Mouse (Mus musculus): Measurements from ENCODE around the gene Gcnt1. TPM values are rescaled to one million over a fixed set of nuclear protein-coding genes. Genes with fewer than 3 reads are reported as not detected.

Gene Gcnt1
- polyA plus RNA-seq, 1 experiment = 0.12 TPM

DNA sequence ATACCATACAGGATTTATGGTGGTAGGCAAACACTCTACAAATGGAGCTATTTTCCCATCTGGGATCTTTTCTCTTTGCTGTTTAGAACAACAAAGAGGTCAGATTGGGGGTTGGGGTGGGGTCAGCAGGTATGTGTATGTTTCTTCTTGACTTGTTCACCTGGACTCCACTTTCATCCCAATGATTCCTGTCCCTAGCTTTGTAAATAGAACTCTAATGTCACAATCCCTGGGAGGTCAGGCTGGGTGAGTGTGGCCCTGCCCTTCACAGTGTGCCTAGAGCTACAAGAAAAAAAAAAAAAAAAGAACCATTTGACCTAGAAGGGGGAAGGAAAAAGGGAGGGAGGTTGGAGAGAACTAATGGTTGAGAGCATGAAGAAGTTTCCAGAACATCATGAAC, 35.9 kb upstream of the Gcnt1 start:
- Histone ChIP-seq H3K27me3 (ENCODE audit: control insufficient read depth, insufficient read depth, insufficient read length) (no peaks in the 10 kb centered on the region), H3K4me2 (ENCODE audit: low read depth) (no peak overlapping the region), H3K79me2 (ENCODE audit: control insufficient read depth, insufficient read depth) (no peaks in the 10 kb centered on the region), H3K36me3 (ENCODE audit: control insufficient read depth, insufficient read depth) (no peaks in the 10 kb centered on the region), H3ac (ENCODE audit: control insufficient read depth, insufficient read length) (no peak overlapping the region), H3K4me3 (no peak overlapping the region)
- TF ChIP-seq MYOG (IDR thresholded peaks at IDR 0.05; ENCODE audit: control insufficient read depth in 1 of 3, insufficient read depth in 1 of 3, insufficient read length in 2 of 3, low read depth in 2 of 3) = no peak
- no peak for TF ChIP-seq TCF12 (IDR thresholded peaks at IDR 0.05; ENCODE audit: insufficient read depth, poor library complexity, severe bottlenecking)

DNA sequence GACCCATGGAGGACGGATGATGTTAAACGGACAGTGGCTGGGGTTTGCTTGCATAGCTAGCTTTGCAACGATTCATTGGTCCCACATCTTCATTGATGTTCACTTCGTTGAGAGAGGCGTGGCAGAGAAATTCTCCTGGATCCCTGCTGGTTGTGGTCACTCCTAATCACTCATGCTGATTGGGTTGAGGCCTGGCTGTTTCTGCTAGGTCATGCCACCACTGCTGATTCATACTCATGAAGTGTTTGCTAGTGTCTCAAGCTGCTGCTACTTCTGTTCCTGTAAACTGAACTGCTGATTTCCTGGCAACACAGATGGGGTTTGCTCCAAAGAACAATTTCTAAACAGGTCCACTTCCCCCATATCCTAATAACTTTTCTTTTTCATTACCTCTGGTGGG, 34.2 kb upstream of the Gcnt1 start:
- H3K27me3 ChIP-seq (ENCODE audit: control insufficient read depth, insufficient read depth, insufficient read length) = no peaks in the 10 kb centered on the region
- no peaks in the 10 kb centered on the region for H3K79me2 ChIP-seq (ENCODE audit: control insufficient read depth, insufficient read depth)
- TF ChIP-seq MYOD1 (IDR thresholded peaks at IDR 0.05; ENCODE audit: control insufficient read depth in 1 of 3, insufficient read length in 2 of 3, low read depth in 2 of 3) (no peak), E2F4 (IDR thresholded peaks at IDR 0.05; ENCODE audit: insufficient read depth) (no peak), MYOG (IDR thresholded peaks at IDR 0.05; ENCODE audit: control insufficient read depth in 1 of 3, insufficient read depth in 1 of 3, insufficient read length in 2 of 3, low read depth in 2 of 3) (no peak), SRF (IDR thresholded peaks at IDR 0.05; ENCODE audit: control insufficient read depth, insufficient read length, low read depth) (no peak), MAX (IDR thresholded peaks at IDR 0.05; ENCODE audit: low read depth) (no peak), TCF3 (IDR thresholded peaks at IDR 0.05; ENCODE audit: insufficient read length, low read depth) (no peak), USF1 (IDR thresholded peaks at IDR 0.05; ENCODE audit: low read depth) (no peak), POLR2AphosphoS2 (IDR thresholded peaks at IDR 0.05; ENCODE audit: insufficient read length, low read depth) (no peak), TCF12 (IDR thresholded peaks at IDR 0.05; ENCODE audit: insufficient read depth, poor library complexity, severe bottlenecking) (no peak), POLR2A (IDR thresholded peaks at IDR 0.05; ENCODE audit: insufficient read length, low read depth) (no peak), CEBPB (IDR thresholded peaks at IDR 0.05; ENCODE audit: insufficient read depth, poor library complexity, severe bottlenecking) (no peak), REST (IDR thresholded peaks at IDR 0.05; ENCODE audit: insufficient read depth, insufficient read length) (no peak)
- no peaks in the 10 kb centered on the region for H3K36me3 ChIP-seq (ENCODE audit: control insufficient read depth, insufficient read depth)
- no peak overlapping the region for H3ac ChIP-seq (ENCODE audit: control insufficient read depth, insufficient read length)
- no peak overlapping the region for H3K4me3 ChIP-seq
- no peak overlapping the region for H3K4me2 ChIP-seq (ENCODE audit: low read depth)

DNA sequence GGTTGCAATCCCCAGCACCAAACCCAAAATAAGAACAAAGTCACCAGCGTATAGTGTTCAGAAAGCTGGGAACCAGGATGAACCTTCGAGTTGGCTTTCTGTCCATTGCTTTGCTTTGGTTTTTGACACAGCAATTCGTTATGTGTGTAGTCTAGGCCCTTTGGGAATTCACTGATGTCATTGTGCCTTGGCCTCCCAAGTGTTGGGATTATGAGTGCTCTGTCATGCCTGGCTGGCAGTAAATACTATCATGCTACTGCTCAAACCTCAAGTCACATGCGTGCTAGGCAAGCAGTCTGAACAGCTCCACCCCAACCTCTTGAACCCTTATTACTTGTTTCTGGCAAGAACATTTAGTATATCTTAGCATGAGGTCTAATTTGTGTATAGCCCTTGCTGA, 30.5 kb upstream of the Gcnt1 start:
- no peak overlapping the region for H3ac ChIP-seq (ENCODE audit: control insufficient read depth, insufficient read length)
- TF ChIP-seq CEBPB (IDR thresholded peaks at IDR 0.05; ENCODE audit: insufficient read depth, poor library complexity, severe bottlenecking) = no peak
- no peak for TF ChIP-seq TCF12 (IDR thresholded peaks at IDR 0.05; ENCODE audit: insufficient read depth, poor library complexity, severe bottlenecking)
- no peak for TF ChIP-seq TCF3 (IDR thresholded peaks at IDR 0.05; ENCODE audit: insufficient read length, low read depth)
- TF ChIP-seq E2F4 (IDR thresholded peaks at IDR 0.05; ENCODE audit: insufficient read depth) = no peak
- no peak for TF ChIP-seq USF1 (IDR thresholded peaks at IDR 0.05; ENCODE audit: low read depth)
- TF ChIP-seq MYOD1 (IDR thresholded peaks at IDR 0.05; ENCODE audit: control insufficient read depth in 1 of 3, insufficient read length in 2 of 3, low read depth in 2 of 3) = no peak
- no peak for TF ChIP-seq MAX (IDR thresholded peaks at IDR 0.05; ENCODE audit: low read depth)
- H3K4me2 ChIP-seq (ENCODE audit: low read depth) = no peak overlapping the region
- H3K36me3 ChIP-seq (ENCODE audit: control insufficient read depth, insufficient read depth) = no peaks in the 10 kb centered on the region
- H3K4me3 ChIP-seq = no peak overlapping the region
- H3K79me2 ChIP-seq (ENCODE audit: control insufficient read depth, insufficient read depth) = no peaks in the 10 kb centered on the region
- H3K27me3 ChIP-seq (ENCODE audit: control insufficient read depth, insufficient read depth, insufficient read length) = no peaks in the 10 kb centered on the region

DNA sequence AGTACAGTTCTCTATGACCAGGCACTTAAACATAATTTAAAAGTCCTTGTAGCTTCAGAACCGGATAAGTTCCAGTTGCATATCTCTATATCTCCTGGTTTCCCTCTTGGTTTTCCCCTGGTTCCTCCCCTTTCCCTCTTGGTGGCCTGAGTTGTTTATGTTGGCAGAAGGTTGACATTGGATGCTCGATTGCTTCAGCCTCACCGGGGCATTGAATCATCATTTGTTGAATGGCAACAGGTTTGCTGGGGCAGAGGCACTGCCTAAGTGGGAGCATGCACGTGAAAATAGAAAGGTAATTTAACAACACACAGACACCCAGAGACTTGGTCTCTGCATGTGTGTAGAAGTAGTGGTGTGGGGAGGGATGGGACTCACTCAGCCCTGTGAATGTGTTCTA, 27.9 kb upstream of the Gcnt1 start:
- H3K36me3 ChIP-seq (ENCODE audit: control insufficient read depth, insufficient read depth) = no peaks in the 10 kb centered on the region
- TF ChIP-seq TCF12 (IDR thresholded peaks at IDR 0.05; ENCODE audit: insufficient read depth, poor library complexity, severe bottlenecking) (no peak), E2F4 (IDR thresholded peaks at IDR 0.05; ENCODE audit: insufficient read depth) (no peak), SRF (IDR thresholded peaks at IDR 0.05; ENCODE audit: control insufficient read depth, insufficient read length, low read depth) (no peak), MAX (IDR thresholded peaks at IDR 0.05; ENCODE audit: low read depth) (no peak), POLR2AphosphoS2 (IDR thresholded peaks at IDR 0.05; ENCODE audit: insufficient read length, low read depth) (no peak), MYOG (IDR thresholded peaks at IDR 0.05; ENCODE audit: control insufficient read depth in 1 of 3, insufficient read depth in 1 of 3, insufficient read length in 2 of 3, low read depth in 2 of 3) (no peak), MYOD1 (IDR thresholded peaks at IDR 0.05; ENCODE audit: control insufficient read depth in 1 of 3, insufficient read length in 2 of 3, low read depth in 2 of 3) (no peak)
- no peaks in the 10 kb centered on the region for H3K79me2 ChIP-seq (ENCODE audit: control insufficient read depth, insufficient read depth)
- no peaks in the 10 kb centered on the region for H3K27me3 ChIP-seq (ENCODE audit: control insufficient read depth, insufficient read depth, insufficient read length)
- H3K4me2 ChIP-seq (ENCODE audit: low read depth) = no peak overlapping the region
- H3ac ChIP-seq (ENCODE audit: control insufficient read depth, insufficient read length) = no peak overlapping the region
- H3K4me3 ChIP-seq = no peak overlapping the region

DNA sequence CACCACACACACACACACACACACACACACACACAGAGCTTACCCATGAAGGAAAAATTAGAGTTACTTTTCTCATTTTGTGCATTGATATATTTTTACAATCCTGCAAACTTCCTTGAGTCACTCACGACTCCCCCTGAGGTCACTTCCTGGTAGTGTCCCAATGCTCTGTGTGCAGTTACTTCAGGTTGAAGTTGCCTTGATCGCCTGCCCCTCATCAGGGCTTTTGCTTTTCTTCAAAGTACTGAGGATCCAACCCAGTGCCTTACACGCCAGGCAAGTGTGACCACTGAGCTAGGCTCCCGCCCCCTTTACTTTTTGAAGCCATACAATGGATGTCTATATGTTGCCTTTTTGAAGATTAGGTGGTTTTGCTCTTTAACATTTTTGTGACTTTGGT, 27.3 kb upstream of the Gcnt1 start:
- Histone ChIP-seq H3K4me2 (ENCODE audit: low read depth) (no peak overlapping the region), H3K27me3 (ENCODE audit: control insufficient read depth, insufficient read depth, insufficient read length) (no peaks in the 10 kb centered on the region), H3K36me3 (ENCODE audit: control insufficient read depth, insufficient read depth) (no peaks in the 10 kb centered on the region), H3K79me2 (ENCODE audit: control insufficient read depth, insufficient read depth) (peaks cover 3% of the 10 kb centered on the region), H3K4me3 (no peak overlapping the region), H3ac (ENCODE audit: control insufficient read depth, insufficient read length) (no peak overlapping the region)
- TF ChIP-seq MYOD1 (IDR thresholded peaks at IDR 0.05; ENCODE audit: control insufficient read depth in 1 of 3, insufficient read length in 2 of 3, low read depth in 2 of 3) = no peak
- TF ChIP-seq TCF12 (IDR thresholded peaks at IDR 0.05; ENCODE audit: insufficient read depth, poor library complexity, severe bottlenecking) = no peak

DNA sequence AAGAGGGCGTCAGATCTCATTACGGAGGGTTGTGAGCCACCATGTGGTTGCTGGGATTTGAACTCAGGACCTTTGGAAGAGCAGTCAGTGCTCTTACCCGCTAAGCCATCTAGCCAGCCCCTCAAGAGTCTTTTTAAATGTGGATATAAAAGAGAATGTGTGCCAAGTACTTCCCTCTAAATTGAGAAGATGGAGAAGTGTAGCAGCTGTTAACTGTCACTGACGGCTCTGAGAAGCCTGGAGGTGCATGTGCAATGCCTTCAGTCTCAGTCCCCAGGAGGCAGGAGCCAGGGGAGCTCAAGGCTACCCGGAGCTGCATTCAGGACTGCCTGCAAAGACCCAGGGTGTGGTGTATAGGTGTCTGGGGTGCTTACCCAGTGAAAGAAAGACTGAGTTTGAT, 25.3 kb upstream of the Gcnt1 start:
- no peak overlapping the region for H3K4me3 ChIP-seq

More for the DNA sequence above, 25.3 kb upstream of the Gcnt1 start:
- H3K27me3 ChIP-seq (ENCODE audit: control insufficient read depth, insufficient read depth, insufficient read length) = no peaks in the 10 kb centered on the region
- no peak overlapping the region for H3ac ChIP-seq (ENCODE audit: control insufficient read depth, insufficient read length)
- H3K4me2 ChIP-seq (ENCODE audit: low read depth) = no peak overlapping the region
- H3K36me3 ChIP-seq (ENCODE audit: control insufficient read depth, insufficient read depth) = no peaks in the 10 kb centered on the region
- H3K79me2 ChIP-seq (ENCODE audit: control insufficient read depth, insufficient read depth) = peaks cover 9% of the 10 kb centered on the region
- no peak for TF ChIP-seq REST (IDR thresholded peaks at IDR 0.05; ENCODE audit: insufficient read depth, insufficient read length)
- TF ChIP-seq MYOD1 (IDR thresholded peaks at IDR 0.05; ENCODE audit: control insufficient read depth in 1 of 3, insufficient read length in 2 of 3, low read depth in 2 of 3) = no peak
- TF ChIP-seq POLR2AphosphoS2 (IDR thresholded peaks at IDR 0.05; ENCODE audit: insufficient read length, low read depth) = no peak
- TF ChIP-seq TCF3 (IDR thresholded peaks at IDR 0.05; ENCODE audit: insufficient read length, low read depth) = no peak
- TF ChIP-seq MAX (IDR thresholded peaks at IDR 0.05; ENCODE audit: low read depth) = no peak
- TF ChIP-seq MYOG (IDR thresholded peaks at IDR 0.05; ENCODE audit: control insufficient read depth in 1 of 3, insufficient read depth in 1 of 3, insufficient read length in 2 of 3, low read depth in 2 of 3) = no peak
- no peak for TF ChIP-seq E2F4 (IDR thresholded peaks at IDR 0.05; ENCODE audit: insufficient read depth)
- TF ChIP-seq TCF12 (IDR thresholded peaks at IDR 0.05; ENCODE audit: insufficient read depth, poor library complexity, severe bottlenecking) = no peak
- no peak for TF ChIP-seq USF1 (IDR thresholded peaks at IDR 0.05; ENCODE audit: low read depth)
- TF ChIP-seq CEBPB (IDR thresholded peaks at IDR 0.05; ENCODE audit: insufficient read depth, poor library complexity, severe bottlenecking) = no peak
- TF ChIP-seq POLR2A (IDR thresholded peaks at IDR 0.05; ENCODE audit: insufficient read length, low read depth) = no peak
- no peak for TF ChIP-seq SRF (IDR thresholded peaks at IDR 0.05; ENCODE audit: control insufficient read depth, insufficient read length, low read depth)
